Mouse (Mus musculus) midbrain, embryonic 12.5 days (tissue): ENCODE data around the gene Kbtbd3. TPM values are rescaled to one million over a fixed set of nuclear protein-coding genes. Genes with fewer than 3 reads are reported as not detected.

Source experiments
- ATAC-seq: fragments of 200-750 bp; cut with Nextera tagmentation; 2 replicates; pipeline ENCODE4 v1.8.0; 2017; ENCODE audit warnings: low read depth, moderate TSS enrichment, moderate library complexity; ENCODE audit not compliant: low FRiP score
- H3K27ac ChIP-seq: fragments of 300-500 bp; sonication (generic); replicated peaks from 2 replicates; pipeline ENCODE4 v1.5.1; 2016; ENCODE audit warnings: mild to moderate bottlenecking
- H3K27me3 ChIP-seq: fragments of 300-500 bp; sonication (generic); 2 replicates; pipeline ENCODE4 v1.6.1; 2016; ENCODE audit warnings: mild to moderate bottlenecking
- H3K36me3 ChIP-seq: fragments of 300-500 bp; sonication (generic); 2 replicates; pipeline ENCODE4 v1.6.1; 2016
- H3K4me1 ChIP-seq: fragments of 300-500 bp; sonication (generic); 2 replicates; pipeline ENCODE4 v1.6.1; 2016
- H3K4me2 ChIP-seq: fragments of 300-500 bp; sonication (generic); replicated peaks from 2 replicates; pipeline ENCODE4 v1.6.1; 2016; ENCODE audit warnings: mild to moderate bottlenecking, moderate library complexity
- H3K4me3 ChIP-seq: fragments of 300-500 bp; sonication (generic); 2 replicates; pipeline ENCODE4 v1.5.1; 2016; ENCODE audit warnings: mild to moderate bottlenecking
- H3K9ac ChIP-seq: fragments of 300-500 bp; sonication (generic); replicated peaks from 2 replicates; pipeline ENCODE4 v1.6.1; 2016; ENCODE audit warnings: mild to moderate bottlenecking, moderate library complexity
- H3K9me3 ChIP-seq: fragments of 300-500 bp; sonication (generic); 2 replicates; pipeline ENCODE4 v1.6.1; 2016; ENCODE audit warnings: mild to moderate bottlenecking
- WGBS: fragments of 180-500 bp; shearing (Covaris S2); methylation state at CpG from one replicate; pipeline ENCODE4 v1.1.7; 2016; 5-methylcytosine and 5-hydroxymethylcytosine counted together
- microRNA-seq: library from miRNA; unstranded; fragments of <30 nt; microRNA quantifications from one replicate; pipeline ENCODE4, GENCODE M21; 2017
- polyA plus RNA-seq: library from polyadenylated mRNA; unstranded; fragments of >200 nt; fragmentation: Nextera tagmentation; extraction: Ambion mirVana; gene quantifications from 2 replicates; pipeline ENCODE4 v1.2.1, GENCODE M21; 2016

The Kbtbd3 gene
- polyA plus RNA-seq, 1 experiment from 2014 or later, result 9.9 TPM

GRCm38 (mm10) chr9:4315746-4316145, 6.1 kb downstream of the Kbtbd3 start:
- H3K27me3 ChIP-seq, result no peaks in the 10 kb centered on the region
- no peak overlapping the region for H3K27ac ChIP-seq
- H3K36me3 ChIP-seq, result no peaks in the 10 kb centered on the region
- H3K4me3 ChIP-seq, result no peak overlapping the region
- no peak overlapping the region for H3K4me2 ChIP-seq
- H3K9ac ChIP-seq, result no peak overlapping the region
- H3K9me3 ChIP-seq, result no peaks in the 10 kb centered on the region
- peaks cover 1% of the 10 kb centered on the region for H3K4me1 ChIP-seq
- ATAC-seq, result no peak
- 75% methylated on average over 2 of the region's 2 CpGs for WGBS

GRCm38 (mm10) chr9:4318939-4319721, 9.5 kb downstream of the Kbtbd3 start:
- H3K27me3 ChIP-seq, result no peaks in the 10 kb centered on the region
- ATAC-seq, result no peak
- no peaks in the 10 kb centered on the region for H3K36me3 ChIP-seq
- no peak overlapping the region for H3K4me2 ChIP-seq
- no peak overlapping the region for H3K9ac ChIP-seq
- 83% methylated on average over 6 of the region's 6 CpGs for WGBS
- no peaks in the 10 kb centered on the region for H3K9me3 ChIP-seq
- no peak overlapping the region for H3K27ac ChIP-seq
- no peak overlapping the region for H3K4me3 ChIP-seq
- H3K4me1 ChIP-seq, result no peaks in the 10 kb centered on the region

GRCm38 (mm10) chr9:4353163-4353562, 43.5 kb downstream of the Kbtbd3 start:
- no peaks in the 10 kb centered on the region for H3K36me3 ChIP-seq
- no peaks in the 10 kb centered on the region for H3K4me1 ChIP-seq
- ATAC-seq, result no peak
- WGBS, result 96% methylated on average over 1 of the region's 1 CpGs
- no peak overlapping the region for H3K4me3 ChIP-seq
- no peaks in the 10 kb centered on the region for H3K27me3 ChIP-seq
- H3K27ac ChIP-seq, result no peak overlapping the region
- H3K9me3 ChIP-seq, result no peaks in the 10 kb centered on the region
- no peak overlapping the region for H3K9ac ChIP-seq
- no peak overlapping the region for H3K4me2 ChIP-seq

GRCm38 (mm10) chr9:4375828-4376639, 66.4 kb downstream of the Kbtbd3 start, which contains the start of gene Msantd4:
Gene Msantd4 (plus strand): TSS chr9:4376562.
- H3K9ac ChIP-seq, result peak within 1 kb of the TSS; percentile 65
- no peaks in the 10 kb centered on the region for H3K36me3 ChIP-seq
- H3K4me3 ChIP-seq, result peak within 1 kb of the TSS; percentile 73
- H3K4me1 ChIP-seq, result peaks cover 8% of the 10 kb centered on the region
- peak within 1 kb of the TSS; percentile 86 for H3K27ac ChIP-seq
- no peaks in the 10 kb centered on the region for H3K27me3 ChIP-seq
- H3K4me2 ChIP-seq, result peak within 1 kb of the TSS; percentile 62
- peak; percentile 100 for ATAC-seq
- H3K9me3 ChIP-seq, result no peaks in the 10 kb centered on the region
- 1% methylated on average over 31 of the region's 31 CpGs for WGBS

- H3K9me3 ChIP-seq, result no peaks in the 10 kb centered on the region
- peak overlapping the region; percentile 61 for H3K27ac ChIP-seq
- H3K4me1 ChIP-seq, result peaks cover 8% of the 10 kb centered on the region
- H3K4me3 ChIP-seq, result peak overlapping the region; percentile 73
- H3K4me2 ChIP-seq, result peak overlapping the region; percentile 62
- H3K9ac ChIP-seq, result peak overlapping the region; percentile 65
- ATAC-seq, result no peak
- no peaks in the 10 kb centered on the region for H3K36me3 ChIP-seq
- no peaks in the 10 kb centered on the region for H3K27me3 ChIP-seq
- under 1% methylated on average over 15 of the region's 15 CpGs for WGBS
Measured at GRCm38 (mm10) chr9:4376640-4377120, 67.0 kb downstream of the Kbtbd3 start.

Small RNA genes lying within 50 kb of the gene (microRNA-seq; reads per million reads assigned to microRNA genes)
- gene Gm22195 (not detected), gene Gm23992 (not detected)

Other genes starting within 250 kb of the Kbtbd3 start
- gene Aasdhppt, start 362 bp upstream of the Kbtbd3 start, polyA plus RNA-seq, result 31.6 and 34.0 TPM in 2 replicates
- 78.9 and 81.7 TPM in 2 replicates for gene Msantd4, start 66.7 kb downstream of the Kbtbd3 start, polyA plus RNA-seq